Mouse (Mus musculus): Measurements from ENCODE around the gene Fam219b. TPM values are rescaled to one million over a fixed set of nuclear protein-coding genes. Genes with fewer than 3 reads are reported as not detected.

The Fam219b gene
- total and polyA plus RNA-seq, 2 experiments = 5.4 to 6.7 TPM

- TF ChIP-seq CTCF (IDR thresholded peaks at IDR 0.05; ENCODE audit: low read depth, low read length) (no peak), POLR2A (IDR thresholded peaks at IDR 0.05; ENCODE audit: extremely low read depth, insufficient read depth, low read length) (peak; percentile 92)
- peaks cover 32% of the 10 kb centered on the region for H3K79me2 ChIP-seq (ENCODE audit: control insufficient read depth, insufficient read depth, low read length)
- WGBS = under 1% methylated on average over 95 of the region's 95 CpGs
- peaks cover 29% of the 10 kb centered on the region for H3K4me1 ChIP-seq (ENCODE audit: control insufficient read depth, insufficient read depth, low read length)
- peaks cover 4% of the 10 kb centered on the region; the same call in 1 of the 2 replicates for H3K36me3 ChIP-seq (ENCODE audit: control insufficient read depth, insufficient read depth, low read length)
- H3K27me3 ChIP-seq (ENCODE audit: control insufficient read depth, insufficient read depth, low read length) = no peaks in the 10 kb centered on the region
- H3K9ac ChIP-seq (ENCODE audit: low read depth, low read length) = peak within 1 kb of the TSS; percentile 93
- H3K27ac ChIP-seq (replicated peaks; ENCODE audit: insufficient read depth, low read depth, low read length) = peak within 1 kb of the TSS; percentile 97
- H3K4me3 ChIP-seq (ENCODE audit: insufficient read depth, low read depth, low read length) = peak within 1 kb of the TSS; percentile 77
- DNase-seq (ENCODE audit: extremely low read depth, low read depth, low spot score) = peak; percentile 81
Observed at GRCm38 (mm10) chr9:57521056-57521911, 16.0 kb upstream of the Fam219b start, which contains the start of gene Cox5a. Gene Cox5a (plus strand): TSS chr9:57521274.

GRCm38 (mm10) chr9:57522114-57522860 is 15.0 kb upstream of the Fam219b start:
- DNase-seq (ENCODE audit: extremely low read depth, low read depth, low spot score) = no peak
- H3K4me1 ChIP-seq (ENCODE audit: control insufficient read depth, insufficient read depth, low read length) = peaks cover 31% of the 10 kb centered on the region
- whole genome bisulfite sequencing = 6% methylated on average over 7 of the region's 7 CpGs

GRCm38 (mm10) chr9:57522861-57523246 is 14.5 kb upstream of the Fam219b start:
- Histone ChIP-seq H3K36me3 (ENCODE audit: control insufficient read depth, insufficient read depth, low read length) (peaks cover 4% of the 10 kb centered on the region; the same call in 1 of the 2 replicates), H3K79me2 (ENCODE audit: control insufficient read depth, insufficient read depth, low read length) (peaks cover 37% of the 10 kb centered on the region), H3K27ac (replicated peaks; ENCODE audit: insufficient read depth, low read depth, low read length) (no peak overlapping the region), H3K4me1 (ENCODE audit: control insufficient read depth, insufficient read depth, low read length) (peaks cover 31% of the 10 kb centered on the region), H3K4me3 (ENCODE audit: insufficient read depth, low read depth, low read length) (no peak overlapping the region), H3K9ac (ENCODE audit: low read depth, low read length) (0 out of 2 replicates have a peak overlapping the region, but pooled peaks have one; percentile 12), H3K27me3 (ENCODE audit: control insufficient read depth, insufficient read depth, low read length) (no peaks in the 10 kb centered on the region)
- TF ChIP-seq POLR2A (IDR thresholded peaks at IDR 0.05; ENCODE audit: extremely low read depth, insufficient read depth, low read length) (no peak), CTCF (IDR thresholded peaks at IDR 0.05; ENCODE audit: low read depth, low read length) (no peak)
- 37% methylated on average over 4 of the region's 4 CpGs for whole genome bisulfite sequencing
- DNase-seq (ENCODE audit: extremely low read depth, low read depth, low spot score) = no peak

More at GRCm38 (mm10) chr9:57522114-57522860, 15.0 kb upstream of the Fam219b start:
- Histone ChIP-seq H3K27ac (replicated peaks; ENCODE audit: insufficient read depth, low read depth, low read length) (peak overlapping the region; percentile 97), H3K4me3 (ENCODE audit: insufficient read depth, low read depth, low read length) (peak overlapping the region; percentile 77), H3K79me2 (ENCODE audit: control insufficient read depth, insufficient read depth, low read length) (peaks cover 37% of the 10 kb centered on the region), H3K9ac (ENCODE audit: low read depth, low read length) (peak overlapping the region; percentile 74), H3K36me3 (ENCODE audit: control insufficient read depth, insufficient read depth, low read length) (peaks cover 4% of the 10 kb centered on the region; the same call in 1 of the 2 replicates), H3K27me3 (ENCODE audit: control insufficient read depth, insufficient read depth, low read length) (no peaks in the 10 kb centered on the region)
- TF ChIP-seq POLR2A (IDR thresholded peaks at IDR 0.05; ENCODE audit: extremely low read depth, insufficient read depth, low read length) (no peak), CTCF (IDR thresholded peaks at IDR 0.05; ENCODE audit: low read depth, low read length) (no peak)

GRCm38 (mm10) chr9:57523754-57524153 is 13.6 kb upstream of the Fam219b start:
- H3K79me2 ChIP-seq (ENCODE audit: control insufficient read depth, insufficient read depth, low read length) = peaks cover 40% of the 10 kb centered on the region
- TF ChIP-seq CTCF (IDR thresholded peaks at IDR 0.05; ENCODE audit: low read depth, low read length) = no peak
- no peak for TF ChIP-seq POLR2A (IDR thresholded peaks at IDR 0.05; ENCODE audit: extremely low read depth, insufficient read depth, low read length)
- no peaks in the 10 kb centered on the region for H3K27me3 ChIP-seq (ENCODE audit: control insufficient read depth, insufficient read depth, low read length)
- WGBS = 29% methylated on average over 1 of the region's 1 CpGs
- H3K4me1 ChIP-seq (ENCODE audit: control insufficient read depth, insufficient read depth, low read length) = peaks cover 31% of the 10 kb centered on the region
- no peak overlapping the region for H3K27ac ChIP-seq (replicated peaks; ENCODE audit: insufficient read depth, low read depth, low read length)
- H3K36me3 ChIP-seq (ENCODE audit: control insufficient read depth, insufficient read depth, low read length) = peaks cover 8% of the 10 kb centered on the region
- H3K9ac ChIP-seq (ENCODE audit: low read depth, low read length) = no peak overlapping the region
- DNase-seq (ENCODE audit: extremely low read depth, low read depth, low spot score) = peak; percentile 60
- H3K4me3 ChIP-seq (ENCODE audit: insufficient read depth, low read depth, low read length) = no peak overlapping the region

- H3K27me3 ChIP-seq (ENCODE audit: control insufficient read depth, insufficient read depth, low read length) = no peaks in the 10 kb centered on the region
- peaks cover 31% of the 10 kb centered on the region for H3K4me1 ChIP-seq (ENCODE audit: control insufficient read depth, insufficient read depth, low read length)
- peaks cover 15% of the 10 kb centered on the region for H3K36me3 ChIP-seq (ENCODE audit: control insufficient read depth, insufficient read depth, low read length)
- no peak overlapping the region for H3K27ac ChIP-seq (replicated peaks; ENCODE audit: insufficient read depth, low read depth, low read length)
- DNase-seq (ENCODE audit: extremely low read depth, low read depth, low spot score) = no peak
- H3K4me3 ChIP-seq (ENCODE audit: insufficient read depth, low read depth, low read length) = no peak overlapping the region
- no peak for TF ChIP-seq POLR2A (IDR thresholded peaks at IDR 0.05; ENCODE audit: extremely low read depth, insufficient read depth, low read length)
- no peak for TF ChIP-seq CTCF (IDR thresholded peaks at IDR 0.05; ENCODE audit: low read depth, low read length)
- H3K79me2 ChIP-seq (ENCODE audit: control insufficient read depth, insufficient read depth, low read length) = peaks cover 40% of the 10 kb centered on the region
- H3K9ac ChIP-seq (ENCODE audit: low read depth, low read length) = peak overlapping the region; percentile 42
Observed at GRCm38 (mm10) chr9:57524439-57524838, 12.9 kb upstream of the Fam219b start.
